Mouse (Mus musculus): ENCODE data around the gene Tmem135.

DNA sequence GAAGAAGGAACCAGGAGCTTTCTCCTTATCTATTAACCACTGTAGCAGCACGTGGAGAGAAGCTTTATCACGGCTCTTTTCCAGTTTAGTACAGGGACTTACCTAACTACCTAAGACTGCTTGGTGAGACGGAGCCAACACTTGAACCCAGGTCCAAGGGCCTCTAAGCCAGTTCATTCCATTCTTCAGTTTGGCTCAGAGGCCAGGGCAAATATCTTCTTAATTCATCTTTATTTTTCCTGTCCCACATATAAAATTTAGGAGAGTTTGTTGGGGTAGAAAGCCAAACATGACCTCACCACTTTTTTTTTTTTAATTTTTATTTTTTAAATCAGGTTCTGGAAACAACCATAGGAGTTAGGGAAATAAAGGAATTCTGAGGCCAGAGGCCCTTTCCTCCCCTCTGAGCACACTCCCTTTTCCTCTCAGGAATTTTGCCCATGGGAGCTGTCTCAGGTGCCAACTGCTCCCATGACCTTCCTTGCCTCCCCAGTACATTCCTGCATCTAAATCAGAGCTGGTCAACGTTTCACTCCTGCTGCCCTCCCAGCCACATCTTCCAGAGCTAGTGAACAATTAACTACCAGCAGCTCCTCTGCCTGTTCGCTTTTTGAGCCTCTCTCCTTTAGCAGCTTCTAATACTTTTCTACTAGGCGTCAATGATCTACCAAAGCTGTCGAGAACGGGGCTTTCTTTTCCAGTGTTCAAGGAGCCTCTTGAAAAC is 30.0 kb upstream of the Tmem135 start:
- no peak for TF ChIP-seq CTCF (IDR thresholded peaks at IDR 0.05; ENCODE audit: low read depth)
- TF ChIP-seq EP300 (optimal IDR thresholded peaks at IDR 0.05), result no peak

Data from stomach, postnatal 0 days (tissue).